Mouse (Mus musculus): ENCODE data around the gene Dlg2. TPM values are rescaled to one million over a fixed set of nuclear protein-coding genes. Genes with fewer than 3 reads are reported as not detected.
A peak's percentile ranks its signal among the peaks of the same experiment; 100 is the strongest.

Gene Dlg2
- polyA plus RNA-seq, 1 experiment from 2014 or later: 1.5 TPM

DNA sequence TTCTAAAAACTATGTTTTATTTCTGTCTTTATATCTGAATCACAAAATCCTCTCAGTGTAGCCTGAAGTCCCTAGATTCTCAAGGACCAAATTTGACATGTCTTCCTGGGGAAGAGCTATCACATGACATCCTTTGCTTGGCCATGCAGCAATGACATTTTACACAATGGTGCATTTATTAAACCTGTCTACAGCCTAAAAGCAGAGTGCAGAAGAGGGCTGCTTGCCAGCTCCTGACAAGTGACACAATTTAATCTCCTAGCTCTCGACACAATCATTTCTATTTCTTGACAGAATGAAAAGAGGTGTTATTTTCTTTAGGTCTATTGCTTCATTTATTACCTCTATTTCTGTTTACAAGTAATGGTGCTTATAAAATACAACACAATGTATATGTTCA, 1400.4 kb downstream of the Dlg2 start:
- ATAC-seq: no peak
- H3K27me3 ChIP-seq: peaks cover 7% of the 10 kb centered on the region
- POLR2A ChIA-PET: no interaction called here
- DNase-seq (ENCODE audit: low read depth, low spot score): no peak
- in situ Hi-C loops (cut with MboI; ENCODE audit: low pct_unique_long_range_greater_than_20kb): no loop called here
- TF ChIP-seq CTCF (IDR thresholded peaks at IDR 0.05): no peak
- CTCF ChIA-PET: no interaction called here

DNA sequence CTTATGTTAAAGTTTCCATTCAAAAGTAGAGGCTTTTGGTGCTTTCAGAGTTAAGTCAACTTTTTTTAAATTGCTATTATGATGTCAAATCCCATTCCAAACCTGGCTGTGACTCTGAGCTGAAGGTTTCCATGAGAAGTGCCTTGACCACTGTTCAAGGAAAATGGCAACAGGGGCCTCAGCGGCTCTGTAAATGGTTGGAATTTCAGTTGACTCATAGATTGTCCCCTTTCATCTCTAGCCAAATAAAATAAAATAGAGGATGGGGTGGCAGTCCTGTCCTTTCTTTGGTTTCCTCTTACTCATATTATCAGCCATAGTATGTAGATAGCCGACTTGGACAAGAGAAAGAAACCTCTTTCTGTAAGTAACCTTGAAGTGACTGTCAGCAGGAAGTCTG, 1401.3 kb downstream of the Dlg2 start:
- ChIA-PET CTCF (no interaction called here), POLR2A (no interaction called here)
- in situ Hi-C loops (cut with MboI; ENCODE audit: low pct_unique_long_range_greater_than_20kb): no loop called here
- ATAC-seq: no peak
- TF ChIP-seq CTCF (IDR thresholded peaks at IDR 0.05): no peak
- DNase-seq (ENCODE audit: low read depth, low spot score): no peak
- peaks cover 7% of the 10 kb centered on the region for H3K27me3 ChIP-seq

DNA sequence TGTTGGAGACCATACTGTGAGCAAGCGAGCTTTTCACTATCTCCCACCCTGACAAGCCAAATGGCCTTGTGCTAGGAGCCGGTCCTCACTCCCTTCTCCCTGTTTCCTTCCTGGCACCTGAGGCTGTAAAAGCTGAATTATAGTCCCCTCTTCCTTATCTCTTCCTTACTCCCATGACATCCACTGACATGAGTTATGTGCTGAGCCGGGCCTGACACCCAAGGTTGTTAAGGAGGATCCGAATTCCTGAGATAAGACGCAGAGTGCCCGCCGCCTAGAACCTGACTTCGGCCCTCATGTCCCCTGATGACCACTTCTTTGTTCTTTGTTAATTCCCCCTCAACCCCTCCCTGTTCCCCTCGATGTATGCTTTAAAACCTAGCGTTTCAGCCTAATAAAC, 1409.9 kb downstream of the Dlg2 start:
- CTCF ChIA-PET: interaction anchor here (1.1 kb wide), 1 partner anchor 43 kb away, joined by 3 read pairs; no protein-coding TSS in a partner anchor
- ATAC-seq (no peak), DNase-seq (ENCODE audit: low read depth, low spot score) (no peak)
- POLR2A ChIA-PET: no interaction called here
- H3K27me3 ChIP-seq: peaks cover 5% of the 10 kb centered on the region
- TF ChIP-seq CTCF (IDR thresholded peaks at IDR 0.05): no peak
- in situ Hi-C loops (cut with MboI; ENCODE audit: low pct_unique_long_range_greater_than_20kb): no loop called here

DNA sequence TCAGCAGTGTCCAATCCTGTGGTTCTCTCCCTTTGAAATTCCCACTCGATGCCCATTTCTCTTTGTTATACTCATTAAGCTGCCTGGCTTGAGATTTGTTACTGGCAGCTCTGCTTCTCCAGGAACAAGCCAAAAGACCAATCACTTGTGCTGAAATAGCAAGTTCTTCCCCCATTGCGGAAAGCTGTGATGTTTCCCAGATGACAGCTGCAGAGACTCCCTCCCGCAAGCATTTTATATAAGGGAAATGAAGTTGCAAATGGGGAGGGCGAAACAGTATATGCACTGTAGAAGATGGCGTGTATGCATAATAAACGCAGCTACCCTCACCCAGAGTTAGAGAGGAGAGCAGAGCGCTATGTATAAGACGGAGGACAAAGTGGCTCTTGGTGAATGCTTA, 1417.5 kb downstream of the Dlg2 start:
- ATAC-seq (no peak), DNase-seq (ENCODE audit: low read depth, low spot score) (no peak)
- POLR2A ChIA-PET: interaction anchor here (0.5 kb wide), 1 partner anchor 146 kb away, joined by 3 read pairs; no protein-coding TSS in a partner anchor
- no peaks in the 10 kb centered on the region for H3K27me3 ChIP-seq
- CTCF ChIA-PET: no interaction called here
- no peak for TF ChIP-seq CTCF (IDR thresholded peaks at IDR 0.05)
- in situ Hi-C loops (cut with MboI; ENCODE audit: low pct_unique_long_range_greater_than_20kb): no loop called here

DNA sequence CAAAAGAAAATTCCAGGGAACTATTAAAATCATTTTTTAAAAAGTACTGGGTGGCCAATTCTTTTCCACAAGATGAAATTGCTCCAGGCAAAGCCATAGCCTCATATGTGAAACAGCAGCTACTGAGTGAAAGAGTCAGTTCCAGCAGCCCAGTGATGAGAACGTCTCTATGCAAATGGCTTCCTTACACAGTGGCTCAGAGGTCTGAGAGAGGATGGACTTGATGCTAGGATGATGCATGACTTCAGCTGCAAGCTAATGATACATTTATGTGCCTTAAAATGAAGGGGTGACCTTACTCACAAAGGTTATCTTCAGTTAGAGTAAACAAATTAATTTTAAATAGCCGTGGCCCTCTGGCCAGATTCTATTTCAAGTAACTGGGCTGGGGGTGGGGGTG, 1420.5 kb downstream of the Dlg2 start:
- no peaks in the 10 kb centered on the region for H3K27me3 ChIP-seq
- ChIA-PET POLR2A (no interaction called here), CTCF (no interaction called here)
- no peak for TF ChIP-seq CTCF (IDR thresholded peaks at IDR 0.05)
- DNase-seq (ENCODE audit: low read depth, low spot score): no peak
- ATAC-seq: no peak
- in situ Hi-C loops (cut with MboI; ENCODE audit: low pct_unique_long_range_greater_than_20kb): no loop called here

DNA sequence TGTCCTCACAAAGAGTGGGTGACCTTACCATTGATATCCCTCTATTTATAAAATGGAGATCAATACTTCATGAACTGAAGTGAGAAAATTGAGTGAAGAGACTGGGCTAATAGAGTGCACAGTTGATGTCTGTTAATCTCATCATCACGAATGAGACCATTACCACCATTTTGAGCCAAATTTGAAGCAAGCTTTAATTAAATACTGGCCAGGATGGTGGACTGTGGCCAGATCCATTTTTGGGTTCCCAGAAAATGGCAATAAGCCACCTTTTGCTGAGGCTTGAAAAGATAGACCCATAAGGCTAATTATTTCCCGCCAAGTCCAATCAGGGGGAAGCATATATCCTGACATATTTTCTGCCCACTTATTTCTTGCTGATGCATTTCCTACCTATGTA, 1421.0 kb downstream of the Dlg2 start:
- in situ Hi-C loops (cut with MboI; ENCODE audit: low pct_unique_long_range_greater_than_20kb): no loop called here
- ATAC-seq (no peak), DNase-seq (ENCODE audit: low read depth, low spot score) (no peak)
- POLR2A ChIA-PET: no interaction called here
- H3K27me3 ChIP-seq: no peaks in the 10 kb centered on the region
- CTCF ChIA-PET: no interaction called here
- TF ChIP-seq CTCF (IDR thresholded peaks at IDR 0.05): no peak

DNA sequence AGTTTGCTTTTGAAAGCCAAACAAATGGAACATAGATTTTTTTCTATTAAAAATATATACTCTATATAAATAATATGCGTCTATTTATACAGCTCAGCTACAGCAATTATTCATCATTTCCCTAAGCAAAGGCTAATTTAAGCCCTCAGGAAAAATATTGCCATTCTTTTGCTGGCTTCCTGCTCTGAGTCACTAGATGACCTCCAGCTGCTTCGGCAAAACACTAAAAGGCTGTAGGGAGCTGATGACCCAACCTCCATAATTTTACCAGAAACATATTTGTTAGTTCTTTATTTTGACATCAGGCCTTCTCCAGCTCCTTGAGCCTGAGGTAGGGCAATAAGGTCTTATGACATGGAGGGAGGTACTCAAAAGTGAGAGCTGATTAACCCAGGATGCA, 1426.0 kb downstream of the Dlg2 start:
- in situ Hi-C loops (cut with MboI; ENCODE audit: low pct_unique_long_range_greater_than_20kb): no loop called here
- H3K27me3 ChIP-seq: no peaks in the 10 kb centered on the region
- DNase-seq (ENCODE audit: low read depth, low spot score): no peak
- ATAC-seq: no peak
- POLR2A ChIA-PET: interaction anchor here (0.9 kb wide), 1 partner anchor 9 kb away, joined by 3 read pairs; no protein-coding TSS in a partner anchor
- no peak for TF ChIP-seq CTCF (IDR thresholded peaks at IDR 0.05)
- CTCF ChIA-PET: interaction anchor here (1.3 kb wide), 1 partner anchor 124 kb away, joined by 3 read pairs; no protein-coding TSS in a partner anchor

DNA sequence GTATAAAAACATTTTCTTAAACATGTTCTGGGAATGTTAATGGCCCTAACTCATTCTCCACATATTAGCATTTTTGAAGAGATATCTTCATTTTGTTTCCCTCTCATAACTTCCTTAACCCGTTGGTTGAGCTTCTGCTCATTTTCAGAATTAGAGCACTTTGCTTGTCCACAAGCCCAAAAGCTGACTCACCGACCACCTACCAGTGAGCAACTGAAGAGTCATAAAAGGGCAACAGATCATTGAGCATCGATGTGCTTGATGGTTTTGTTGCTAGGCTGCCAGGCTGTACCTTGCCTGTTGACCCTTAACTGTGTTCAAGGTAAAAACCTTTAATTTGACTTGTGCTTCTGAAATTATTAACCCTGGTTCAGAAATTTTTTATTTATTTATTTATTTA, 1440.3 kb downstream of the Dlg2 start:
- peak; percentile 69 for ATAC-seq
- ChIA-PET POLR2A (interaction anchor here (0.7 kb wide), 1 partner anchor 171 kb away, joined by 5 read pairs; no protein-coding TSS in a partner anchor), CTCF (no interaction called here)
- H3K27me3 ChIP-seq: peaks cover 2% of the 10 kb centered on the region
- peak; percentile 12 for DNase-seq (ENCODE audit: low read depth, low spot score)
- no peak for TF ChIP-seq CTCF (IDR thresholded peaks at IDR 0.05)
- in situ Hi-C loops (cut with MboI; ENCODE audit: low pct_unique_long_range_greater_than_20kb): no loop called here

DNA sequence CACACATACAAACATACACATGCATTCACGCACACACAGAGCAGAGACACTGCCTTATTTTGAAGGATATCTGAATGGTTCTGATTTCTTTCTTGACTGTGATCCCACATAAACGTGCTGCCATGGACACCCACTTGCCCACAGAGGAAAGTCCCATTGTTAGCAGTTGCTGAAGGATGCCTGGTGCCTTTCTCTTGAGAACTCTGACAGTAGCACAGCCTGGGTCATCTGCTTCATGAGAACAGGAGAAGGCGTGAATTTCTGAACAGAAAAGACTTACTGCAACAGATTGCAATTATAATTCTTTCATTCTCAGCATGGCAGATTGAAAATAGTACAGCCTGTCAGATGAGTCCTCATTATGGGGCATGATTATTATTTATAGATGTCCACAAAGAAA, 1442.6 kb downstream of the Dlg2 start:
- H3K27me3 ChIP-seq: peaks cover 6% of the 10 kb centered on the region
- CTCF ChIA-PET: no interaction called here
- no peak for ATAC-seq
- POLR2A ChIA-PET: no interaction called here
- in situ Hi-C loops (cut with MboI; ENCODE audit: low pct_unique_long_range_greater_than_20kb): no loop called here
- no peak for TF ChIP-seq CTCF (IDR thresholded peaks at IDR 0.05)
- DNase-seq (ENCODE audit: low read depth, low spot score): no peak

DNA sequence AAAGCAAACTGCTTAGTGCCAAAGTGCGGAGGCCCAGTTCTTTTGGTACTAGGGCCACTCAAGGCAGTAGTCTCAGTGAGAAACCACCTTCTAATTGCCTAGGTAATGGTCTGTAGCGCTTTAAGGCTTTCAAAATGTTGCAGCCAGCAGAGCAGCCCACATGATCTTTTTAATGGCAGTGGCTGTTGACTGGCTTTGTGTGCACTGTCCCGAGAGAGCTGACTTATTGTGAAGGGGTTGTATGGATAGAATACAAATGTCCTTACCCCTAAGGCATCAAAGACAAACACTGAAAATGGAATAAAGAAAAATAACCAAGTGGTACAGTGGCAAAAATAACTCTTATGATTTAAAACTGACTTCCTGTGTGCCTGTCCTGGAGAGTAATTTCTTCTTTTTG, 1443.3 kb downstream of the Dlg2 start:
- no peak for TF ChIP-seq CTCF (IDR thresholded peaks at IDR 0.05)

DNA sequence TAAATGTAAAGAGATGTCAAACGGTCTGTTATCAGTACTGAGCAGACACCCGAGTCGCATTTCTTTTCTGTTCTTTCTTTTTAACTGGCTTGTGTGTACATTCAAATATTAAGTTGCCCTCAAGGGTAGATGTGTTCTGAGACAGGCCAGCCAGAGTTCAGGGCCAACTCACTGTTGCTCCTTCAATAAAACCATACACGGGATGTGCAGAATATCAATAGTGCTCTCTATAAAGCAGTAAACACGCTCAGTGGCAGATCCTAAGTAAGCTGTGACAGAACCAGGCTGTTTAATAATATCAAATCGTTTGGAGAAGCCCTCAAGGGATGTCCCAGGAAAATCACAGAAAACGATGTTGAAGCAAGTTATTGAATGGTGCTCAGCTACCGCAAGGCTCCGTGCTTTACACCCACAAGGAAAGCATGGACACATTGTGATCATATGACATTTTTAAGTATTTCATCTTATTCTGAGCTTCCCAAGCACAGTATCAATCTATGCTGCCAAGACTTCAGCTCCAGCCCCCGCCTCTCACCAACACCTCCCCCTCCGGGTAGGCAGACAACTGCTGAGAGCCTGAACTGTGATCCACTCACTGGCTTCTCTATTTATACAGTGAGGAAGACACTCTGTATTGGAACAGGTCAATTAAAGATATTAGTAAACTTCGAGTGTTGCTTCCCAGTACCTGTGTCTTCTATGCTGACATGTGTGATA, 1458.6 kb downstream of the Dlg2 start:
- DNase-seq (ENCODE audit: low read depth, low spot score) (no peak), ATAC-seq (no peak)
- no peak for TF ChIP-seq CTCF (IDR thresholded peaks at IDR 0.05)
- peaks cover 13% of the 10 kb centered on the region for H3K27me3 ChIP-seq
- CTCF ChIA-PET: interaction anchor here (0.9 to 1.0 kb wide), 2 partner anchors 11 to 23 kb away, joined by 3 read pairs; no protein-coding TSS in a partner anchor
- POLR2A ChIA-PET: no interaction called here
- in situ Hi-C loops (cut with MboI; ENCODE audit: low pct_unique_long_range_greater_than_20kb): no loop called here

More for the DNA sequence above, 1443.3 kb downstream of the Dlg2 start:
- ATAC-seq (no peak), DNase-seq (ENCODE audit: low read depth, low spot score) (no peak)
- CTCF ChIA-PET: no interaction called here
- POLR2A ChIA-PET: no interaction called here
- in situ Hi-C loops (cut with MboI; ENCODE audit: low pct_unique_long_range_greater_than_20kb): no loop called here
- peaks cover 6% of the 10 kb centered on the region for H3K27me3 ChIP-seq

DNA sequence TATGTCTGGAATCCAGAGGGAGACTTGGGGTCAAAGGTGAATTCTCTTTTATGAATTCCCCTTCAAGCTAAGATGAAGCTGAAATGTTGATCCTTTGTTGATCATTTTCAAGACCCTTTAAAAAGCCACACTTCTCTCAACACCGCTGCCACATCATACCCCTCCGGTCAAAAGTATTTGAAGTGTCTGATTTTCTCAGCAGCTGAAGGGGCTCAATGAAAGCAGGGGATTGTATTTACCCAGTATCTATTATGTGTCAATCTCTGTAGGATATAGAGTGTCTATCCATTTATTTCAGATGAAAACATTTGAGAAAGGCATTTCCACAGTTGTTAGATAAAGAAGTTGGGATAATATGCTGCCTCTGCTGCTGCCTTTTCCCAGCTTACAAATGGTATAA, 1459.7 kb downstream of the Dlg2 start:
- CTCF ChIA-PET: interaction anchor here (0.9 kb wide), 1 partner anchor 22 kb away, joined by 3 read pairs; no protein-coding TSS in a partner anchor
- TF ChIP-seq CTCF (IDR thresholded peaks at IDR 0.05): no peak
- POLR2A ChIA-PET: no interaction called here
- in situ Hi-C loops (cut with MboI; ENCODE audit: low pct_unique_long_range_greater_than_20kb): no loop called here
- DNase-seq (ENCODE audit: low read depth, low spot score): no peak
- peaks cover 10% of the 10 kb centered on the region for H3K27me3 ChIP-seq
- ATAC-seq: no peak
